Mouse (Mus musculus) mouse trophoblast stem cell (cell line): ENCODE results near the gene Zfp94.

Experiments used
- in situ Hi-C, 2 experiments: fragments of 300-500 bp; cut with MseI, MboI; formaldehyde crosslinking; loops; 2 replicates in 1 of 2; 3 replicates in 1 of 2; pipeline ENCODE4 v1.15.1; 2025

The Zfp94 gene

GRCm38 (mm10) chr7:24280031-24280857 lies 36.2 kb downstream of the Zfp94 start:
- in situ Hi-C loops = loop anchor here (5.0 to 25.0 kb wide), 2 partner anchors 123 to 318 kb away; partner anchors contain the start of genes Vmn1r180 (in 2 of the 2) and Vmn1r181 (in 2 of the 2)

DNA sequence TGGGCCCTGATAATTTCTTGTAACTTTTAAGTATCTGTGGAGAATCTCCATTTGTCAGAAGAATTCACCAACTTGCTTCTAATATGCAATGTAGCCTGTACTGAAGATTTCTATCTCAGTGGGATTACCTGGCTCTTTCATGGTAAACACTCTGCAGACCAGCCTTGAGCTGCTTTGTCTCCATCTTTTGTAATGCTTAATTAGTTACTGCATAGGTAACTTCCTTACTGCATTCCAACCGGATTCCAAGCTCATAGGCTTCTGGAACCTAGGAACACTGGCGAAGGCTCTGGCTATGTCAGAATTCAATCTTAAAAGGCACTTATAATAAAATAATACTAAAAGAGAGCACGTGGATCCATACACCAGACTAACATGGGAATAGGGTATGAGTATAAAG lies 37.7 kb downstream of the Zfp94 start:
- in situ Hi-C loops = loop anchor here (25.0 kb wide), 1 partner anchor 316 kb away; the partner anchor contains the start of genes Vmn1r180 (in 2 of the 2) and Vmn1r181 (in 2 of the 2)

GRCm38 (mm10) chr7:24274456-24274855 lies 42.0 kb downstream of the Zfp94 start:
- in situ Hi-C loops = no loop called here

DNA sequence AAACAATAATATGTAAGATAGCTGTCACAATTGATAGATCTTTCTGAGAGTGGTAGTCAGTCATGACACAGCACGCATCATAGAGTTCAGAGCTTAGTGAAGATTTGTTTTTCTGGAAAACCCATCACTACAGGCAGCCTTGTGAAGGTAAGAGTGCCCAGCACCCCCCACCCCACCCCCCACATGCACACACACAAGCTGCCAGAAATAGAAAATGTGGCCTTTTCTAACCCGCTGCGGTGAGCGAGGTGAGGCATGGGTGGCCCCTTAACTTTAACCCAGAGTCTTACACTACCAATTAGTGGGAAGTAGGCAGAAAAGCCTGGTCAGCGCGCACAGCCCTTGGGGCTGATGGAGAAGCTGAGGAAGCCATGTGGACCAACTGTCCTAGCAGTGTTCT lies 45.3 kb downstream of the Zfp94 start:
- in situ Hi-C loops = no loop called here

DNA sequence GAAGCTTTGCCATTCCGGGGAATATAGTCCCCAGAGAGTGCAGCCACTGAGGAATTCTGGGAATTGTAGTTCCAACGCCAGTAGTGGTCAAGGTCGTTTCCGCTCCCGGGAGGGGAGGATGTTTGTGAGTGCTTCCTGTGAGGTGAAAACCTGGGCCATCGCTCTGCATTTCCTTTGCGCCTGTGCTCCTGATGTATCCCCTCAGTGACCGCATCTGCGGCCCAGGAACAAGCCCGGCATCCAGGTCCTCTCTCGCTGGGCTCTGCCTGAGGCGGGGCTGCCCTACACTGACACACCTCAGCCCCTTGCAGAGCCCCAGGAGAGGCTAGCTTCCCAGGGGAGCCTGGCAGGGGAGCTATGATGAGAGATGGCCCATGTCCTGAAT lies 46.2 kb downstream of the Zfp94 start, which contains the start of gene Zfp93:
TSS of gene Zfp93 (plus strand) at position 133 of the 385 bp plus-strand sequence.
- in situ Hi-C loops = no loop called here

DNA sequence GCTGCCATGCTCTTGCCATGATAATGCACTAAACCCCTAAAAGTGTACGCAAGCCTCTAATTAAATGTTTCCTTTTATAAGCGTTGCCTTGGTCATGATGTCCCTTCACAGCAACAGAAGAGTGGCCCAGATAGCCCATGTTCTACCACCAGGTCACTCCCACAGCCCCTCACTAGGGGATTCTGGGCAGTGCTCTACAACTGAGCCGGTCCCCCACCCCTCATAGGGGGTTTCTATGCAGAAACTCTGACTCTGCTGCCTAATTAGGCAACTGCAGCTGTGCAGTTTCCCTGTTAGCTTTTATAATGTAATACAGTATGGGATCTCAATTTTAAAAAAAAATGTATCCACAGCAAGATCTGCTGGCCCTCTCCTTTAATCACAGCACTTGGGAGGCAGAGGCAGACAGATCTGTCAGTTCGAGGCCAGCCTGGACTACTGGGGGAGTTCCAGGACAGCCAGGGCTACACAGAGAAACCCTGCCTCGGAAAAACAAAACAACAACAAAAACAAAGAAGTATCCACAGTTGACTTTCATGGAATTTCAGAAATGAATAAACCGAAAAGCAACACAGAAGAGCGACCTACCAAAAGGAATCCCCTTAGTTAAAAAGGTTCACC lies 46.7 kb downstream of the Zfp94 start:
- in situ Hi-C loops = no loop called here

GRCm38 (mm10) chr7:24269256-24269655 lies 47.2 kb downstream of the Zfp94 start:
- in situ Hi-C loops = no loop called here

DNA sequence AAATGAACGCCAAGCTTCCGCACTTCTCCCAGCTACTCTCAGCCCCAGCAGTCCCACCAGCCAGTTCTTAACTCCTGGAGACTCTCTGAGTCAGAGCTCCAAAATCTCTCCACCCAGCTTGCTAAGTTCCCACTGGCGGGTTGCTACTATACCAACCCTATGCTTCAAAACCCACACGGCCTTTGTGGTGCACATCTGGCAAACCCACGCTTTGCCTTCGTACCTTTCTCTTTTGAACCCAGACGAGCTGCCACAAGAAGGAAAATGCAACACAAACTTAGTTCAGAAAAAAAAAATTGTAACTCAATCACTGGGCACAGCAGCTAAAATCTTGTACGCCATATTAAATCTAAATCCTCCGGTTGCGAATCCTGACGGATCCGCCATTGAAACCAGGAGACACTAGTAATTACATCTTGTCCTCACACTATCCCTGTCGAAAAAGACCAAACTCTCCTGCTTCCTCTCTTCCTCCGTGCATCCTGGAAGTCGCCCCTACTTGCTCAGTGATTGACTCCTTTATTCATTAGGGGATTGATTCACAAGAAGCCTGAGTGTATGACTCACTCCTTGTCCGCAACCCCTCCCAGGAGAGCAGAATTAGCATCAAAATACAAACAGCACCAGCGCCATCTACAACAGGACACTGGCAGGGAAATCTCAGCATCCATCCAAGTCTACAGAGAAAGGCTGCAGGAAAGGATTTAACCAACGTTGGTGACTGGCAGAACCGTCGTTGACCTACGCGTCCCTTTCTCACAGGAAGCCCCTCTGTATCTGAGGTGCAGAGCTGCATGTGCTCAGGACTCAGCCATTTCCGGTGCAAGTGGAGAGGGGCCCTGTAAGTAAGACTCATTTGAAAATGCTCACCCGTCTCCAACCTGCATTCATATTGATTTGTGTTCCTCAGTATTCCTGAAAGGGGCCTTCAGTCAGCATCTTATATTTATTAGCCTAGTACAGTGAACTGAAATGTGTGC lies 48.0 kb downstream of the Zfp94 start:
- in situ Hi-C loops = no loop called here

GRCm38 (mm10) chr7:24260000-24260312 lies 56.5 kb downstream of the Zfp94 start:
- in situ Hi-C loops = no loop called here

DNA sequence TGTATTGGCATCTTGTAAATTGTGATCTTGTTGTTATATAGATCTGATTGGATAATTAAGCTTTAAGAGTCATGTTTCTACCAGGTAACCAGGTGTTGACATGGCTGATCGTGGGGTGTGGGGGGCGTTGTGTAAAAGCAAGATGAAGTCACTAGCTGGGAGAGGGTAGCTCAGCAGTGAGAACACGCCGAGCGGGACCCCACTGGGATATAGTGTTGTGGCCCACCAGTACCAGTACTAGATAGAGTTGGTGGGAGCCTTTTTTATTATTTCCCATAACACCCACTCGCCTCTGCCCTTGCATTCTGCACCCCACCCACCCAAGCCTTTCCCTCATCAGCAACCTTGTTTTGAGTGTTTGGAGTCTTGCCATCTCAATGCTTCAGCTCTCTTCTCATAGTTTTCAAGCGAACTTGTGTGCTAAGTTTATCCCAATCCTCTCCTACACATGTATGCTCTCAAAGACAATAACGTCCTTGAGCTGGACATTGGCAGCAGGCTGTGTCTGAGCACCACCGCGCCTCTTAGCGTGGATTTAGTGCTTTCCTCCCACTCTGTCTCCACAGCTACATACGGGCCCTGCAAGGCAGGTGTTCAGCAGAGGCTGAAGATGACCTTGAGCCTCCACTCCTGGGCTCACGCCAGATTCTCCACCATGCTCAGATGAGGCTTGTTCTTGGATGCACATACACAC lies 57.0 kb downstream of the Zfp94 start:
- in situ Hi-C loops = no loop called here

- in situ Hi-C loops = no loop called here
Observed at GRCm38 (mm10) chr7:24254633-24255474, 61.6 kb downstream of the Zfp94 start, which contains the start of gene Zfp108. Gene Zfp108 (plus strand): TSS chr7:24254794.

DNA sequence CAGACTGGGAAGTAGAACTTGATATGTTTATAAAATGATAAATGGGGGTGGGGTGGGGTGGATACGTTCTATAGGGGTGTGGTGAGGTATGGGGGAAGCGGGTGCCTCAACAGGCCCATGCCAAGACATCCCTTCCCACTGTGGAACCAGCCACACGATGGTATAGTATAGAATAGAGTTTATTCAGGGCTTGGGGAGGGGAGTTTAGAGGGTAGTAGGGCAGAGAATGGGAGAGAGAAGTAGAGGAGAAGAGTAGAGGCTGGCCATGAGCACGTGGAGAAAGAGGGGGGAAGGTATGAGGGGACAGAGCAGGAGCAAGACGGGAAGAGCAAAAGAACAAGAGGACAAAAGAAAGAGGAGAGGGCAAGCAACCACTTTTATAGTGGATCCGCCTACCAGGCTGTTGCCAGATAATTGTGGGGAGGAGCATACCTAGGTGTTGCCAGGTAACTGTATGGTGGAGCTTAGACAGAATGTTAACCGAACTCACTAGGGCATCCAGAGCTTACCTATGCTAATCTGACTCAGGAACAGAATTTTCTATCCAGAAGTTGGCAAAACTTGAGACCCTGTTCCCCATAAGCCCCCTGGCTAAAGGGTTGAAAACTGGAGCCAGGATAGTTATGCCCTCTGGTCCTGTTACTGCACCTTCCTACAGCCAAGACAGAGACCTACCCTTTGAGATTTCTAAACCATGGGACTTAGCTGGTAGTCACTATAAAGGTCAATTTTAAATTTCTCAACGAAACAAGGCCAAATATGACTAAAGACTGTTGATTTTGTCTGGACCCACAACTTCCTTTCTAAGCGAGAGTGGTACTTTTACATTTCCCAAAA lies 62.5 kb downstream of the Zfp94 start:
- in situ Hi-C loops = no loop called here
